Mouse (Mus musculus): ENCODE results near the gene Mrpl14.

Gene Mrpl14

GRCm38 (mm10) chr17:45747293-45747692 lies 61.2 kb downstream of the Mrpl14 start:
- no peak for DNase-seq (ENCODE audit: low read depth, low spot score)

Measured in embryo, embryonic 11.5 days (tissue).